Mouse (Mus musculus) embryonic facial prominence, embryonic 10.5 days (tissue): Measurements from ENCODE around the gene Fgd1. TPM values are rescaled to one million over a fixed set of nuclear protein-coding genes. Genes with fewer than 3 reads are reported as not detected.
A peak's percentile ranks its signal among the peaks of the same experiment; 100 is the strongest.

Source experiments
- DNase-seq: peaks from one replicate; pipeline ENCODE4 v3.0.0-alpha.2; 2017; ENCODE audit warnings: low spot score
- H3K27ac ChIP-seq: fragments of 300-500 bp; sonication (generic); replicated peaks from 2 replicates; pipeline ENCODE4 v1.5.1; 2016; ENCODE audit warnings: mild to moderate bottlenecking
- H3K27me3 ChIP-seq: fragments of 300-500 bp; sonication (generic); replicated peaks from 2 replicates; pipeline ENCODE4 v1.6.1; 2016; ENCODE audit warnings: low read depth, mild to moderate bottlenecking; ENCODE audit not compliant: poor library complexity, severe bottlenecking
- H3K36me3 ChIP-seq: fragments of 300-500 bp; sonication (generic); replicated peaks from 2 replicates; pipeline ENCODE4 v1.6.1; 2016; ENCODE audit warnings: mild to moderate bottlenecking, moderate library complexity
- H3K4me1 ChIP-seq: fragments of 300-500 bp; sonication (generic); 2 replicates; pipeline ENCODE4 v1.6.1; 2016
- H3K4me3 ChIP-seq: fragments of 300-500 bp; sonication (generic); 2 replicates; pipeline ENCODE4 v1.5.1; 2016; ENCODE audit warnings: mild to moderate bottlenecking, moderate library complexity
- H3K9me3 ChIP-seq: fragments of 300-500 bp; sonication (generic); 2 replicates; pipeline ENCODE4 v1.6.1; 2016; ENCODE audit warnings: mild to moderate bottlenecking
- WGBS: fragments of 180-500 bp; shearing (Covaris S2); methylation state at CpG from one replicate; pipeline ENCODE4 v1.1.7; 2016; 5-methylcytosine and 5-hydroxymethylcytosine counted together
- polyA plus RNA-seq: library from polyadenylated mRNA; unstranded; fragments of >200 nt; fragmentation: Nextera tagmentation; extraction: Ambion mirVana; gene quantifications from 2 replicates; pipeline ENCODE4 v1.2.1, GENCODE M21; 2016

Fgd1 gene
- polyA plus RNA-seq, 1 experiment from 2014 or later: 12.8 TPM

DNA sequence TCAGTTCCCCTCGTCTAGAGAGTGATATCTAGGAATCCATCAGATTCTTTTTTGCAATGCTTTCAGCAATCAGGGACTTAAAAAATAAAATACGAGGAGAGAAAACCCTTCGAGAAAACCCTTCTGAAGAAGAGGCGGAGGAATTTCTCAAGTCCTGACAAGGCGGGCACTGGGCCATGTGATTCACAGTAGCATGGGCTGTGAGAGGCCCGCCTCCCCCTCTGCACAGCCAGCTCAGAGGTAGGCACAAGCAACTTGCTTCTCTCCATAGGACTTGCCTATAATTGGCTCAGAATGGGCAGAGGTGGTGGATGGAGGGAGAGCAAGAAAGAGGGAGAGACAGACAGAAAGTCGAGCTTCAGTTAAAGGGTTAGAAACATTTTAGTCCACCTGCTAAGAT lies 4.4 kb downstream of the Fgd1 start:
- peaks cover 12% of the 10 kb centered on the region; the same call in 1 of the 2 replicates for H3K9me3 ChIP-seq
- peaks cover 5% of the 10 kb centered on the region; the same call in 1 of the 2 replicates for H3K36me3 ChIP-seq
- H3K4me3 ChIP-seq: no peak overlapping the region
- peaks cover 44% of the 10 kb centered on the region for H3K27me3 ChIP-seq
- H3K27ac ChIP-seq: no peak overlapping the region
- peaks cover 46% of the 10 kb centered on the region for H3K4me1 ChIP-seq
- 79% methylated on average over 7 of the region's 7 CpGs for WGBS
- DNase-seq: no peak

DNA sequence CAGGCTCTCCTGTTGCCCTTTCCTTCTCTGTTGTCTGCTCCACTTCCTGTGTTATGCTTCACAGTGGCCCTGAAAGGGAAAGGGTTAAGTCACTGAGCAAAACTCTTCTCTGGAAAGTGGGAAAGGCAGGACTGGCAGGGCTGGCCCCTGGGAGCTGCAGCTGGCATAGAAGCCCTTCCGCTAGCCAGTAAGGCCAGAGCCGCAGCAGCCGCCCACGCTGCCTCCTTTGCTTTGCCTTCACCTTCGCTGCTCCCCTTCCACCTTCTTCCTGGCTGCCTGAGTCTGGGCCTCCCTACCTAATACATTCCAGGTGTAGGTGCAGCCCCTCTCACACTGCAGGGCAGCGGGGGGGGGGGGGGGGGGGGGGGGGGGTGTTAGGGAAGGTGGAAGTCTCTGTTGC lies 8.5 kb downstream of the Fgd1 start:
- Histone ChIP-seq H3K4me1 (peaks cover 35% of the 10 kb centered on the region), H3K4me3 (peak overlapping the region; percentile 21; the same call in 1 of the 2 replicates), H3K36me3 (peaks cover 14% of the 10 kb centered on the region), H3K27ac (peak overlapping the region; percentile 27), H3K9me3 (no peaks in the 10 kb centered on the region), H3K27me3 (peaks cover 54% of the 10 kb centered on the region)
- 43% methylated on average over 5 of the region's 6 CpGs for WGBS
- DNase-seq: peak; percentile 52

DNA sequence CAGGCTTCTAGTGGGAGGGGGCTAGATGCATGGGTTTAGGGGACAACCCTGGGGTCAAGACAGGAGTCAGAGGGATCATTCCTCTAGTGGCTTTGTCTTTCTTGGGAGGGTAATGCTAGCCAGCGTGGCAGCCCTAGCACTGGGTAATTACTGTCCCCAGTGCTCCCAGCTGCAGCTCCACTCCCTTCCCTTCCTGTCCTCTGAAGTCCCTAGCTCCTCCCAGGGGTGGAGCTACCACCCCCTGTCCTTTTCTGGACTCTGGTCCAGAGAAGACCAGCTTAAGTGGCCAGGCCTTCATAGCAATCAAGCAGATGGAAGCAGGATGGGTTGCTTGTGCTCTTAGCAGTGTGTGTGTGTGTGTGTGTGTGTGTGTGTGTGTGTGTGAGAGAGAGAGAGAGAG lies 9.6 kb downstream of the Fgd1 start:
- WGBS: 13% methylated on average over 1 of the region's 1 CpGs
- Histone ChIP-seq H3K4me3 (no peak overlapping the region), H3K27ac (no peak overlapping the region), H3K36me3 (peaks cover 14% of the 10 kb centered on the region), H3K9me3 (no peaks in the 10 kb centered on the region), H3K4me1 (peaks cover 28% of the 10 kb centered on the region), H3K27me3 (peaks cover 54% of the 10 kb centered on the region)
- peak; percentile 36 for DNase-seq

DNA sequence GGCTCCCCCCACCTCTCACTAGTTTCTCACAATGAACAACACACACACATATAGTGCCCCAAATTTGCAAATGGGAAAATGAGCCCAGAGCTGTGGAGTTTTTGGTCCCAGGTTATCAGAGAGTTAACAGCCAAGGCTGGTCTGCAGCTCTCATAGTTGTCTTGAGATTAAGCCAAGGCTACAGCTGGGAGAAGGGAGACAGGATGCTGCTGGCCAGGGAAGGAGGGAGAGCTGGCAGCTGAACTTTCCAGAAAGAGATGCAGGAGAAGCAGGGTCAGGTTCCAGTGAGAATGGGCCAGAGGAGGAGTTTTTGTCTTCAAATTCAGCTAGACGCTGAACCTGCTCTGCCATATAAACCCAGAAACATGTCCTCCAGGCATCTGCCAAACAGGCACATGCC lies 13.4 kb downstream of the Fgd1 start:
- no peaks in the 10 kb centered on the region for H3K9me3 ChIP-seq
- no peak overlapping the region for H3K4me3 ChIP-seq
- peaks cover 9% of the 10 kb centered on the region for H3K36me3 ChIP-seq
- H3K27ac ChIP-seq: no peak overlapping the region
- WGBS: 96% methylated on average over 1 of the region's 1 CpGs
- peaks cover 49% of the 10 kb centered on the region for H3K27me3 ChIP-seq
- DNase-seq: no peak
- H3K4me1 ChIP-seq: peaks cover 14% of the 10 kb centered on the region

DNA sequence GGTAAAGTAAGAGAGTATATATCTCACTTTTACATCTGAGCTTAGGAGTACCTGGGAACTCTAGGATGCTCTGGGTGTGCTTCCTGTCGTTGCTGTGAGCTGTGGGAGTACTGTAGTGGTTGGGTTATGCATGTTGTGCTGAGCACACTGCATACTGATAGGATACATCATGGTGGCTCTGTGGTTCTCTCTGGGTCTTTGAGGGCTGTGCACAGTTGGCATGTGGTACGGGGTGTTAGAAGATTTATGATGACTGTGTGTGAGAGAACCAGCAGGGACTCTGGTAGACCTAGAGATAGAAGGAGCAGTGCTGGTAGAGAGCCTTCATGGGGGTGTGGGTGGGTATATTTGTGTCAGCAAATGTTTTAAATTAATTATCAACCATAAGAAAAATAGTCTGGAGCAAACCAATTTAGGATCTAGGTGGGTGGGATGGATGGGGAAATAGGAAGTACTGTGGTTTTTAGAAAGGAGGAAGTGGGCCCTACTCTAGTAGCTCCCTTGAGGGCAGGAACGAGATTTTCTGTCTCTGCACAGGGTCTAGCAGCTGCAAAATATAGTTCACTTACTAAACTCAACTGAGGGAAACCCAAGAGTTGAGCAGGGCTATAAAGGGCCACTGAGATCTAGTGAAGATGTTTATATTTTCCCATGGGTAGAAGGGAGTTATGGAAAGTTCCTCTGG lies 15.8 kb downstream of the Fgd1 start:
- no peak for DNase-seq
- H3K27ac ChIP-seq: no peak overlapping the region
- H3K4me1 ChIP-seq: no peaks in the 10 kb centered on the region
- H3K9me3 ChIP-seq: no peaks in the 10 kb centered on the region
- WGBS: 74% methylated on average over 3 of the region's 3 CpGs
- H3K36me3 ChIP-seq: peaks cover 15% of the 10 kb centered on the region
- H3K4me3 ChIP-seq: no peak overlapping the region
- peaks cover 44% of the 10 kb centered on the region for H3K27me3 ChIP-seq

DNA sequence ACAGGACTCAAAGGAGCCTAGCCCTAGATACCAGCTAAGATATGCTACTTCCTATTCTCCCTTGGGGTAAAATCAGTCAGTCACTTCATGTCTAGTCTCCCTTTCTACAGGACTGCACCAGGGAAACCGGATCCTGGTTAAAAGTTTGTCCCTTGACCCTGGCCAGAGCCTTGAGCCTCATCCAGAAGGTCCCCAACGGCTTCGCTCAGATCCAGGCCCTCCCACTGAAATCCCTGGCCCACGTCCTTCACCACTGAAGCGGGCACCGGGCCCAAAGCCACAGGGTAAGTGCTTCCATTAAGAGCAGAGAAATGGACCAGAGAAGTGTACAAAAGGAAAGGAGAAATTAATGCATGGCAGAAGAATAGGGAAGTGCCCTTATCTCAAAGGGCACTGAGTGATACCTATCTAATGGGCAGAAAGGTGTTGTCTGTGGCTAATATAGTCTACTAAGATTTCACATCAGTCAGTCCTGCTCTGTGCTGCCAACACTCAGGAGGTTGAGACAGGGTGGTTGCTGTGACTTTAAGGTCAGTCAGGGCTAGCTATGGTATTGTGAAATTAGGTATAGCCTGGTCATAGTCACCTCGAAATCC lies 20.2 kb downstream of the Fgd1 start:
- WGBS: 87% methylated on average over 7 of the region's 7 CpGs
- Histone ChIP-seq H3K9me3 (no peaks in the 10 kb centered on the region), H3K27ac (no peak overlapping the region), H3K36me3 (peaks cover 48% of the 10 kb centered on the region), H3K27me3 (peaks cover 52% of the 10 kb centered on the region), H3K4me1 (no peaks in the 10 kb centered on the region), H3K4me3 (no peak overlapping the region)
- DNase-seq: no peak

DNA sequence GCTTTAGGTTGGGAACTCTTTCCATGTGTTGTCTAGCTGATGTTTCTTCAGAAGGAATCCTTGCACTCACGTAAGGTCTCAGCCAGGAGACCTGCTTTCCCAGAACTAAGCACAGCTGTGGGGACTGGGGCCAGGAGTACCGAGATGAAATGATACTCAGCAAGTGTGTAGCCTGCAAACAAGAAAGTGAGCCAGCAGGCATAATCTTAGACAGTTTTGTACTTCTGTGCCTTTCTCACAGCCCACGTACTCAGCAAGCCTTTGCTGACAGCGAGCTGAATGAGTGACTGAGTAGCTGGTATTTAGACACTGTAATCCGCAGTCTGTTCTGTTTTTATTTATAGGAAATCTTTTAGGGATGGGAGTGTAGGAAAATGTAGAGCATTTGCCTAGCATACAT lies 21.9 kb downstream of the Fgd1 start:
- WGBS: 95% methylated on average over 5 of the region's 5 CpGs
- H3K4me3 ChIP-seq: no peak overlapping the region
- H3K9me3 ChIP-seq: no peaks in the 10 kb centered on the region
- no peak for DNase-seq
- H3K27me3 ChIP-seq: peaks cover 51% of the 10 kb centered on the region
- H3K4me1 ChIP-seq: no peaks in the 10 kb centered on the region
- H3K36me3 ChIP-seq: peaks cover 65% of the 10 kb centered on the region
- no peak overlapping the region for H3K27ac ChIP-seq

DNA sequence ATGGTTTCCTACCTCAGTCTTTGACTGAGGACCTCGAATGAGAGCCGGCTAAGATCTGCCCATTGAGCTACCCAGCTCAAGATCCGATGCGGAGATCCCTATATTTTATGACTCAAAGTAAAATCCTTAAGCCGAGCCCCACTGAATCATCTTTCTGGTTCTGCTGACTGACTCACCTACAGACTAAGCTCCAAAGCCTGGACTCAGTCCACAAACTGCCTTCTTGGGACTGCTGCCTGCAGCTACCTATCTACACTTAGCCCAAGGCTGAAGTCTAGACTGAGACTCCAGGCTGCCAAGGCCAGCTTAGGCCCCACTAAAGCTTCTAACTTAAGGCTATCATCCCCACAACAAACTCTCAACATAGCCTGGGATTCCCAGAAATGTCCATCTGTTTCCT lies 30.1 kb downstream of the Fgd1 start:
- Histone ChIP-seq H3K4me3 (no peak overlapping the region), H3K9me3 (no peaks in the 10 kb centered on the region), H3K27me3 (peaks cover 12% of the 10 kb centered on the region), H3K36me3 (peaks cover 85% of the 10 kb centered on the region), H3K27ac (no peak overlapping the region), H3K4me1 (no peaks in the 10 kb centered on the region)
- 91% methylated on average over 5 of the region's 5 CpGs for WGBS
- DNase-seq: no peak

DNA sequence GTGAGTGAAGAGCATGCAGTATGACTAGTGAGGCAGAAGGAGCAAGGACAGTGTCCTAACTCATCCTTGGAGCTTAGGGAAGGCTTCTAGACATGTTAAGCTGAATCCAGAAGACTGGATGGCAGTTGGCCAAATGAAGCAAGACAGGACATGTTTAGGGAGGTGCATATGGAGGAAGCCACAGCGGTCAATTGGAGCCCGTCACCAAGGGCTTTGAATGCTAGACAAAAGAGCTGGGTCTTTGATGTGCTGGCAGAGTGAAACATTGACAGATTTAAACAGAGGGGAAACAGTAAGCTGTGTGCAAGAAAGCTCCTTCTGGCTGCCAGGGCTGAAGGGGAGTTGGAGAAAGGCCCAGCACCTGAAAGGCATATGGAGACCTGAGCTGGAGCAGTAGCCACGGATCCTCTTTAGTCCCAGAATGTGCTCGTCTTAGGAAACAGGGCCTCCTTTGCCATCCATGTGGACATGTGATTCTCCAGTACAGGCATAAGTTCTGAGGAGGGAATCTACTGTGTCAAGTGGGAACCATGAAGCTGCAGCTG lies 31.1 kb downstream of the Fgd1 start:
- 86% methylated on average over 4 of the region's 4 CpGs for WGBS

DNA sequence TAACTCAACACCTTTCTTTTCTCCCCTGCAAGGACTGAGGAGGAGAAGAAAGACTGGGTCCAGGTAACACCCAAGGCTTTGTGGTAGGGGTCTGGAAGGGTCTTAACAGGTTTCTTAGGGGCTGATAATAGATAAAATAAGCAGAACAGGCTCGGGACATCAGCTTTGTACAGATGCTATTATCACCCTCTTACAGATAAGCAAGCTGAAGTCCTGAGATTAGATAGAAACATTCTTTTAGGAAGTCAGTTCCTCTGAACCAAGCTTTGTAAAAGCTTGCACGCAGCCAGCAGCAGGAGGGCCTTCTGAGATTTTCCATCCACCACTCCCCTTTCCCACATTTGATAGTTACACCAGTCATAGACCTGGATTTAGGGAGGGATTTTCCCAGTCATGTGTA lies 39.6 kb downstream of the Fgd1 start:
- WGBS: 86% methylated on average over 2 of the region's 2 CpGs
- Histone ChIP-seq H3K36me3 (peaks cover 92% of the 10 kb centered on the region), H3K4me1 (no peaks in the 10 kb centered on the region), H3K4me3 (no peak overlapping the region), H3K27ac (no peak overlapping the region), H3K9me3 (no peaks in the 10 kb centered on the region), H3K27me3 (peaks cover 53% of the 10 kb centered on the region)
- DNase-seq: no peak

More for the DNA sequence above, 31.1 kb downstream of the Fgd1 start:
- Histone ChIP-seq H3K27ac (no peak overlapping the region), H3K36me3 (peaks cover 85% of the 10 kb centered on the region), H3K27me3 (peaks cover 11% of the 10 kb centered on the region), H3K4me3 (no peak overlapping the region), H3K9me3 (no peaks in the 10 kb centered on the region), H3K4me1 (no peaks in the 10 kb centered on the region)
- no peak for DNase-seq

DNA sequence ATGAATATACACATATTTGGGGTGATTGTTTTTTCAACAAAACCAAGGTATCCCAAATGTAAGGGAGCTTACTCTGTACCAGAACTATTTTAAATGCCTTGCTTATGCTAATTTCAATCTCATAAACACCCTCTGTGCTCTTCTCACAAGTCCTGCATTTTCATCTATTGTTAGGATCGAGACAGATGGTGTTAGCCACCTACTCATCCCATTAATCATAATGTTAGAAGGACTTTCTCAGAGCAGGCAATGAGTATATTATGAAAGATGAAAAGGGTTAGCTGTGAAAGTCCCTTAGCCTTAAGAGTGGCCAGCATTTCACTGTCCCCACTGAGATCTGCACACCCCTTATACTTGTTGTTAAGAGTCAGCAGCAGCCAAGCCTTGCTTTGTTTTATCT lies 41.5 kb downstream of the Fgd1 start:
- H3K27ac ChIP-seq: no peak overlapping the region
- H3K4me3 ChIP-seq: no peak overlapping the region
- H3K27me3 ChIP-seq: peaks cover 65% of the 10 kb centered on the region
- H3K36me3 ChIP-seq: peaks cover 91% of the 10 kb centered on the region
- WGBS: 80% methylated on average over 1 of the region's 1 CpGs
- no peak for DNase-seq
- H3K9me3 ChIP-seq: no peaks in the 10 kb centered on the region
- no peaks in the 10 kb centered on the region for H3K4me1 ChIP-seq

DNA sequence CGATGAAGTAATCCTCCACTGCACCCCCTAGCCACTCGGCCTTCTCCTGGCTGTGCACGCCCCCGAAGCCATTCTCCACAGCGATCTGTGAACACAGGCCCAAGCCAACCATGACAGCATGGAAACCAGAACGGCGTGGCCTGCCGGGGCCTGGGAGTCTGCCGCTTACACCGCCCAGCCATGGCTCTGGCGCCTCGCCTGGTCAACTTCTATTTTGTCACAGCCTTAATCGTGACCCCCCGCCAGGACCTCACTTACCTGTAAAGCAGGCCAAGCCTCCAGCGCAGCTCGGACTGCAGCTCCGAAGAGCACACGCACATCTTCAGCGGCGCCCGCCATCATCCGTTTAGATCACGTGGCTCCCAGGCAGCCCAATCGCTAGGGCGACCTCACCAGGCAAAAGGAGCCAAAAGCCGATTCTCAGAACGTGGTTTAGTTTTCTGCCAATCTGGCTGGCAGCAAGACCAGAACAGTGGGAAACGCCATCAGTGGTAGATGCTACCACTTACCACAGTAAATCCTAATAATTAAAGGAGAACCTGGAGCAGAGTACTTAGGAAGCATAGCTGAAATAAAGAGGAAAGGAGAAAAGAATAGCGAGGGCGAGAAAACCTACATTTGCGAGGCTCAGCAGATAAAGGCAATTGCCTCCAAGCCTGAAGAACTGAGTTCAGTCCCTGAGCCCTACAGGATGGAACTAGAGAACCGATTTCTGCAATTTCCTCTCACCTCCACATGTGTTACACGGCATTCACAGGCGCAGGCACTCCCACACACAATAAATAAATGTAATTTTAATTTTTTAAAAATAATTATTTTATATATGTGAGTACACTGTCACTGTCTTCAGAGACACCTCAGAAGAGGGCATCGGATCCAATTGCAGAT lies 50.5 kb downstream of the Fgd1 start, which contains the start of gene Tsr2:
TSS of gene Tsr2 (minus strand) at position 373 of the 888 bp plus-strand sequence.
- Histone ChIP-seq H3K27ac (peak within 1 kb of the TSS; percentile 84), H3K4me1 (no peaks in the 10 kb centered on the region), H3K9me3 (no peaks in the 10 kb centered on the region), H3K4me3 (peak within 1 kb of the TSS; percentile 75), H3K36me3 (peaks cover 6% of the 10 kb centered on the region), H3K27me3 (peaks cover 13% of the 10 kb centered on the region; the same call in 1 of the 2 replicates)
- peak; percentile 77 for DNase-seq
- 23% methylated on average over 35 of the region's 35 CpGs for WGBS
